Mouse (Mus musculus) kidney, adult 2 months (tissue): ENCODE data around the gene Gm5447. TPM values are rescaled to one million over a fixed set of nuclear protein-coding genes. Genes with fewer than 3 reads are reported as not detected.

Source experiments
- DNase-seq: peaks from one replicate; pipeline ENCODE4 v3.0.0; 2021
- H3K27ac ChIP-seq: fragments of 200-500 bp; 2 replicates; pipeline ENCODE4 v1.5.1; 2012; ENCODE audit warnings: low read depth, low read length, control low read depth, inconsistent platforms; ENCODE audit not compliant: insufficient read depth
- H3K27me3 ChIP-seq: fragments of 200-500 bp; replicated peaks from 2 replicates; pipeline ENCODE4 v1.6.1; 2012; ENCODE audit warnings: mild to moderate bottlenecking, moderate library complexity, low read length, inconsistent platforms; ENCODE audit not compliant: control insufficient read depth, insufficient read depth
- H3K36me3 ChIP-seq: fragments of 200-500 bp; 2 replicates; pipeline ENCODE4 v1.6.1; 2012; ENCODE audit warnings: mild to moderate bottlenecking, moderate library complexity, low read length, inconsistent platforms; ENCODE audit not compliant: control insufficient read depth, insufficient read depth
- H3K4me1 ChIP-seq: fragments of 200-500 bp; 2 replicates; pipeline ENCODE4 v1.6.1; 2011; ENCODE audit warnings: low read length; ENCODE audit not compliant: control insufficient read depth, insufficient read depth
- H3K4me3 ChIP-seq: fragments of 200-500 bp; 2 replicates; pipeline ENCODE4 v1.5.1; 2011; ENCODE audit warnings: mild to moderate bottlenecking, low read depth, low read length, control low read depth; ENCODE audit not compliant: insufficient read depth
- CTCF ChIP-seq: fragments of 200-500 bp; conservative IDR thresholded peaks from 2 replicates; pipeline ENCODE4 v1.5.1; 2011; ENCODE audit warnings: low read depth, mild to moderate bottlenecking, control low read depth, low read length, moderate library complexity, mixed read lengths; ENCODE audit not compliant: insufficient read depth, insufficient read length
- POLR2A ChIP-seq: fragments of 200-500 bp; IDR thresholded peaks from one replicate; pipeline ENCODE4 v1.6.1; 2011; ENCODE audit warnings: low read depth, low read length, control low read depth
- WGBS: fragments of 180-500 bp; shearing (Covaris S2); methylation state at CpG from one replicate; pipeline ENCODE4 v1.1.7; 2018; 5-methylcytosine and 5-hydroxymethylcytosine counted together
- polyA plus RNA-seq: library from polyadenylated mRNA; depleted of rRNA; stranded (reverse); fragments of >200 nt; gene quantifications from 2 replicates; pipeline ENCODE4 v1.2.3, GENCODE M21; 2012

Gene Gm5447
- polyA plus RNA-seq, 1 experiment: 0.08 TPM

DNA sequence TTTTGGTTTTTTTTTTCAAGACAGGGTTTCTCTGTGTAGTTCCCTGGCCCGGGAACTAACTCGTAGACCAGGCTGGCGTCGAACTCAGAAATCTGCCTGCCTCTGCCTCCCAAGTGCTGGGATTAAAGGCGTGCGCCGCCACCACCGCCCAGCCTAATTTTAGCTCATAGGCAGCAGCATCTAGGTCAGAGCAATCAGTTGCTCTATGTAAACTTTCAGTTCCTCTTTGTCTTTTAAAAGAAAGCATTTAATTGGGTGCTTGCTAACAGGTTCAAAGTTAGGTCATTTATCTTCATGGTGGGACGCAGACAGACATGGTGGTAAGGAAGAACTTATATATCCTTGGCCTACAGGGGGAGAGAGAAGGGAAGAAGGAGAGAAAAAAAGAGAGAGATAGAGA lies 24.8 kb upstream of the Gm5447 start:
- 92% methylated on average over 9 of the region's 9 CpGs for WGBS
- no peak overlapping the region for H3K4me3 ChIP-seq
- H3K27me3 ChIP-seq: no peaks in the 10 kb centered on the region
- TF ChIP-seq CTCF (no peak), POLR2A (no peak)
- no peak for DNase-seq
- H3K36me3 ChIP-seq: no peaks in the 10 kb centered on the region
- no peak overlapping the region for H3K27ac ChIP-seq
- H3K4me1 ChIP-seq: 0 out of 2 replicates have a peak, but pooled peaks cover 3% of the 10 kb centered on the region

DNA sequence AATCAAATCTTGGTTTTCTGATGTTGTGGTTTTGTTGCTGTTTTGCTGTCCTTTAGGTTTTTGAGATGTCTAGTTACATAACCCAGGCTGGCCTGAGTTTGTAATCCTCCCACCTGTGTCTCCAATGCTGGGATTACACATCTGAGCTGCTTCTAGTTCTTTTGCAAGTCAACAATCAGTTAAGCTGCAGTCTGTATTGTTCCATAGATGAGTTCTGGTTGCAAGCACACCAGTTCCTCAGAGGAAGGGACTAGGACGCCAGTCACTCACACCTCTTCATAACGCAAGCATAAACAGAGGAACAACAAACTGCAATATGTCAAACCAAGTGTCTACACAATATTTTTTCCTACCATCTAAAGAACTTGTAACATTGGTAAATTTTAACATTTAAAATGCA lies 22.0 kb upstream of the Gm5447 start:
- Histone ChIP-seq H3K36me3 (no peaks in the 10 kb centered on the region), H3K27ac (no peak overlapping the region), H3K27me3 (no peaks in the 10 kb centered on the region), H3K4me3 (no peak overlapping the region), H3K4me1 (peaks cover 3% of the 10 kb centered on the region; the same call in 1 of the 2 replicates)
- no peak for TF ChIP-seq POLR2A
- no peak for TF ChIP-seq CTCF
- WGBS: 95% methylated on average over 2 of the region's 2 CpGs
- DNase-seq: no peak

DNA sequence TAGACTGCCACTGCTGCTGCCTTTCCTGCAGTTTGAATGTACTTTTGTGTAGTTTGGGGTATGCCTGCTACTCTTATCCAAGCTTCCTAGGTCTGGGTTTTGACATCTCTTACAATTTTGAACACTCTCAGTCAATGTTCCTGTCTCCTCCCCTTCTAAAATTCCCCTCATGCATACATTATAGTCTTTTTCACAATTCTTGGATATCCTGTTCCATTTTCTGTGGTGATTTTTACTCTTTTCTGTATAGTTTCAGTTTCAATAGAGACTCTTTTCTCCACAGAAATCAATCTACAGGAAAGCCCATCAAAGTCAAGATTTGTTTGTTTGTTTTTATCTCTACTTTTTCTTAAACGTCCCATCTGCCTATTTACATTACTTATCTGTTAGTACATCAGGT lies 20.4 kb upstream of the Gm5447 start:
- Histone ChIP-seq H3K36me3 (no peaks in the 10 kb centered on the region), H3K4me3 (no peak overlapping the region), H3K27ac (no peak overlapping the region), H3K27me3 (no peaks in the 10 kb centered on the region), H3K4me1 (no peaks in the 10 kb centered on the region; the same call in 1 of the 2 replicates)
- 41% methylated on average over 1 of the region's 1 CpGs for WGBS
- DNase-seq: no peak
- TF ChIP-seq POLR2A: no peak
- no peak for TF ChIP-seq CTCF

DNA sequence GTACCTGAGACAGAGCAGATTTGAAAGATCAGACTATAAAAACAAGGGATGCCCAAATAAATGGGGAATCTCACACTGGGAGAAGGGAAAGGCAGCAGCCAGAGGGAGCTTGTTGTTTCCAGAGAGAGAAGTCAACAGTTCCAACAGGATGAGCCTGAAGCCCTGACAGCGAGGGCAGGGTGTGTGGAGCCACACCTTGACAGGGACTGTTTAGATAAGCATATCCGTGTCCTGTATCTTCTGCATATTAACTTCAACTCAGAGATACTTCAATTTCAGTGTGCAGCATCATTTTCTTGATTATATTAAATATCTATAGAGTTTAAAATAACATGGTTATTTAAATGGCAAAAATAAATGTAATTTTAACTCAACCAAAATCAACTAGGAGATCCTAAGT lies 13.3 kb upstream of the Gm5447 start:
- Histone ChIP-seq H3K27ac (no peak overlapping the region), H3K4me1 (no peaks in the 10 kb centered on the region; the same call in 1 of the 2 replicates), H3K27me3 (no peaks in the 10 kb centered on the region), H3K36me3 (no peaks in the 10 kb centered on the region), H3K4me3 (no peak overlapping the region)
- no peak for DNase-seq
- TF ChIP-seq CTCF (no peak), POLR2A (no peak)
- 89% methylated on average over 2 of the region's 2 CpGs for WGBS

DNA sequence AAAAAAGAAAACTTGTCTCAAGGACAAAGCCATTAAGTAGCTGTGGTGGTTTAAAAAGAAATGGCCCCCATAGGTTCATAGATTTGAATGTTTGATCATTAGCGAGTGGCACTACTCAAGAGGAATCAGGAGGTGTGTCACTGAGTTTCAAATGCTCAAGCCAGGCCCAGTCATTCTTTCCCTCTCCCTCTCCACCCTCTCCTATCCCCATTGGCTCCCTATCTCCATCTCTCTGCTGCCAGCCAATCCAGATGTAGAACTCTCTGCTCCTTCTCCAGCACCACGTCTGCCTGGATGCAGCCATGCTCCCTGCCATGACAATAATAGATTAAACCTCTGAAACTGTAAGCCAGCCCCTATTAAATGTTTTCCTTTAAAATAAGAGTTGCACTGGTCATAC lies 12.1 kb upstream of the Gm5447 start:
- no peaks in the 10 kb centered on the region for H3K36me3 ChIP-seq
- no peak overlapping the region for H3K27ac ChIP-seq
- TF ChIP-seq CTCF (no peak), POLR2A (no peak)

DNA sequence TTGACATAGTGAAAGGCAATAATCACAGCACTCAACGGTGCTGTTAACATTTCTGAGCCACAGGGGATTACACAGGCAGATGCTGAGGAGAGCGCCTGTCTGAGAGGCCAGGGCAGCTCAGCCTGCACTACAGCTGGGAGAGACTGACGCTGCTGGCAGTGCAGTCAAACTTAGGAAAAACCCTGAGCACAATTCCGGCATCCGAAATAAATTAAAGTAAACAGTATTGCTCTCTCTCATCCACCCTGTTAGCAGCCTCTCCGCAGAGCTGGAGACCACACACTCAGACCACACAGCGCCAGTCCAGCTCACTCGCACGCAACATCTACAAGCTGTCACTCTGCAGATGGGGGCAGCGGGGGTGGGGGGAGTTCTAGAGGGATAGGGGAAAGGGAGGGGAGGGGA lies 7.5 kb upstream of the Gm5447 start:
- Histone ChIP-seq H3K27ac (no peak overlapping the region), H3K27me3 (no peaks in the 10 kb centered on the region), H3K4me1 (peaks cover 3% of the 10 kb centered on the region; the same call in 1 of the 2 replicates), H3K4me3 (no peak overlapping the region), H3K36me3 (no peaks in the 10 kb centered on the region)
- TF ChIP-seq POLR2A: no peak
- TF ChIP-seq CTCF: no peak
- DNase-seq: no peak
- 50% methylated on average over 10 of the region's 10 CpGs for WGBS

More for the DNA sequence above, 12.1 kb upstream of the Gm5447 start:
- no peak for DNase-seq
- 83% methylated on average over 2 of the region's 2 CpGs for WGBS
- no peaks in the 10 kb centered on the region for H3K27me3 ChIP-seq
- H3K4me1 ChIP-seq: no peaks in the 10 kb centered on the region; the same call in 1 of the 2 replicates
- no peak overlapping the region for H3K4me3 ChIP-seq

DNA sequence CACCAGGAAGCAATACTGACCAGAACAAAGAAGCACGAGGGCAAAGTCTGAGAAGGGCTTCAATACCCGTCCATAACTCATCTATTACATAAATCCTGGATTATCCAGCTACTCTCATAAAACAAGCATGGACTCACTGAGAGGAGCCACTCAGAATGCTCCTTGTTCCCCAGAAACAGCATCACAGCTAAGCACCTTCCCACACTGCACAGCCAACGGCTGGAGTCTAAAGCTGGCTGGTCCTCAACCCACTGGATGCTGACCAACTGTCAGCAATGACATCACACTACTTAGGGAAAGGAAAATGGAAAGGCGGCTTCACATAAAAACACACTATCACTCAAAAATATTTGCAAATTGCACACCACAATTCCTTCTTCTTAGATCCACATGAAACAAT lies 5.7 kb upstream of the Gm5447 start:
- Histone ChIP-seq H3K36me3 (no peaks in the 10 kb centered on the region), H3K4me1 (peaks cover 3% of the 10 kb centered on the region; the same call in 1 of the 2 replicates), H3K4me3 (no peak overlapping the region), H3K27me3 (no peaks in the 10 kb centered on the region), H3K27ac (no peak overlapping the region)
- DNase-seq: peak; percentile 14
- TF ChIP-seq POLR2A (no peak), CTCF (no peak)
- WGBS: 56% methylated on average over 4 of the region's 4 CpGs
